Mouse (Mus musculus) heart, postnatal 0 days (tissue): ENCODE measurements at regions not wholly inside any gene's neighbourhood (a gene's known extent, or its start where the extent isn't known, plus 50 kb on each side); places are given as distances from the start of the nearest gene placed in this dataset.

ENCODE experiments used
- CTCF ChIP-seq: IDR thresholded peaks from 2 replicates; pipeline ENCODE4 v1.5.1; 2016; ENCODE audit warnings: antibody characterized with exemption, control low read depth, low read depth
- EP300 ChIP-seq: IDR thresholded peaks from 2 replicates; pipeline ENCODE4 v1.6.1; 2016; ENCODE audit warnings: antibody characterized with exemption, low read depth

DNA sequence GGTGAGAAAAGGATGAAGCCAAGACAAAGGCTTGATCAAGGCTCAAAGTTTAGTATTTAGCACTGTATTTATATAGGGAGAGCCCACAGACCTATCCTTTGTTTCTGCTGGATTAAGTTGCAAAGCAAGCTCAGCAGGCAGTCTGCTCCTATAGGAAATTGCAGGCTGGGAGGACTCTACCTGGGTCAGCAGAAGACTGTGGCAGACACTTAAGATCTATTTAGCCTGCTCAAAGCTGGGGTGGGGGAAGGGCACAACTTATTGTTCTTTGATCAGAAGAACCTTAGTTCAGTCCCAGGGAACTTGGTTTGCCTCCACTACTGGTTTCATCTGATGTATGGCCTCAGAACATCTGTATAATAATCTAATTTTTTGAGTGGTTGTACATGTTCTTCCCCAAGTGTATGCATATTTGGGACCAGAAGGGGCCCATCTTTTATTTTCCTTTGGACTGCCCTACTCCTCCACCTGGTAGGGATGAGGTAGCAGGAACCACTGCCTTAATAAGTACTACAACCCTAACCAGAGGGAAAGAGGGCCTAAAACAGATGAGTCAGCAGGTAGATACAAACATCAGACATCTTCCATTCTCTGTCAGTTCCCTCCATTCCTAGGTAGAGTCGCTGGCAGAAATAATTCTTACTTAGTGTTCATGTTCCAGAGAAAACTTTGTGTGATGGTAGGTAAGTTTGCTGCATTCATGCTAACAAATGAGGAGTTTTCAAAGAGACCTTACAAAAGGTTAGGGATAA lies 159.1 kb downstream of the Akr1d1 start:
- TF ChIP-seq EP300 (no peak), CTCF (no peak)
